Mouse (Mus musculus): ENCODE data around the gene Mrps25.

The Mrps25 gene

DNA sequence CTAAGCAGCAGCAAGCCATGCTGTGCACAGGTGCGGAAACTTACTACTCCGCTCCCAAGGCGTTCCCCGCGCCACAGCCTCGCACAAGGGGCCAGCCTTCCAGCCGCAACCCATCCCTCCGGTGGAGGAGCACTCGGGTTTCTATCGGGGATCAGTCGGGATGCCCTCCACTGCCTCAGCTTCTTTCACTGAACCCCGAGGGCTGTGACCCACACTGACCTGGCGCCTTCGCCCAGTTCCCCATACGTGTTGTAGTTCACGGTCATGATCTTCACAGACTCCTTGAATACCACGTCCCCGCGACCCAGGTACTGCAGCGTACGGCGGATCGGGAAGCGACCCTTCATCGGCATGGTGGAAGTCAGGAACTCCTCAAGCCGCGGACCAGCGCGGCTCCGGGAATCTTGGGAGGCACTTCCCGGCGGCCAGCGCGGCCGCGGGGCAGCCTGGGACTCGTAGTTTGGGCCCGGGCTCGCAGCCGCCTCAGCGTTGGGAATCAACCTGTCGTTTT, at the start of gene Mrps25:
Gene Mrps25, minus strand, starts transcription at position 413 of the 511 bp plus-strand sequence.
- DNase-seq (ENCODE audit: low spot score) = peak; percentile 53

DNA sequence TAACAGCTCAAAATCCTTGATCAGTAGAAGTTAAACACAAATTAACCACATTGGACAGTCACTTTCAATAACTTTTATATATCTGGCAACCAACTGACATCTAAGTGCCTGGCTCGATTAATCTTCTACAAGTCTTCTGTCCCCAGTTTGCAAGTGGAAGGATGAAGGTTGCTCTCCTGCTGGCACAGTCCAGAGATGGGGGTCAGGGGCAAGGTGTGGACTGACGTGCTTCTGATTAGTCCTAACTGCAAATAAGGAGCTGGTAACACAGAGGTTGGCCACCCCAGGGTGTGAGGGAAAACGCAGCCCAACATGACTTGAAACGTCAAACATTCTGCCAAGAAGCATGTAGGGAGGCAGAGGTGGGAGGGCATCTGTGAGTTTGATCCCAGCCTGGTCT, 47.9 kb upstream of the Mrps25 start:
- DNase-seq (ENCODE audit: low spot score) = no peak

DNA sequence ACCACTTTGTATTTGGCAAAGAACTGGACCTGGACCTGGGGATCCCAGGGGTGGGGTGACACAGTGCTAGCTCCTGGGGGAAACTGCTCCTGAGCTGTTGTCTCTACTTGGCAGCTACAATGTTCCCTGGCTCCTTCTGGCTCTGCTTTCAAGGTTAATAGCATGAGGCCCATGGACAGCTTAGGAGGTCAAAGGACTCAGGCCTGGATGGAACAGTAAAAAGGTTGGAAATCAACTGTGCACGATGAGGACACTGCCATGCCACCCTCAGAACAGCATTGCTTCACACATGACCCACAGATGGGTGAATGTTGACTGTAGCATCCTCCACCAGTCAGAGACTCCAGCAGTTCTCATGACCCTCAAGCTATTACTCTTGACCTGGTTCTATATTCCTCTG, 47.5 kb upstream of the Mrps25 start:
- DNase-seq (ENCODE audit: low spot score) = no peak

DNA sequence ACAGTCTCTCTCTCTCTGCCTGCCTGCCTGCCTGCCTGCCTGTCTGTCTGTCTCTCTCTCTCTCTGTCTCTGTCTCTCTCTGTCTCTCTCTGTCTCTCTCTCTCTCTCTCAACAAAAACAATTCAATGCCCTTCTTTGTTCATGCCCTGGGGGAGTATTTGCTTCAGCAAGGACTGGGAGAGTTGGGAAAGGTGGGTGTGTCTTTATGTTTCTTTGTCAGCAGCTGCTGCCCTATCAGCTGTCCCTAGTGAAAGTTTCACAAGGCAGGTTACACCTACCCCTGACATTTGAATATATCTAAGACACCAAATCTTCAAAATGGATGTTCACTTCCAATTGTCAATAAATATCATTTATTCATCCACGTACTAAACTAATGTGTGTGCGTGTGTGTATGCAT, 45.8 kb upstream of the Mrps25 start:
- no peak for DNase-seq (ENCODE audit: low spot score)

DNA sequence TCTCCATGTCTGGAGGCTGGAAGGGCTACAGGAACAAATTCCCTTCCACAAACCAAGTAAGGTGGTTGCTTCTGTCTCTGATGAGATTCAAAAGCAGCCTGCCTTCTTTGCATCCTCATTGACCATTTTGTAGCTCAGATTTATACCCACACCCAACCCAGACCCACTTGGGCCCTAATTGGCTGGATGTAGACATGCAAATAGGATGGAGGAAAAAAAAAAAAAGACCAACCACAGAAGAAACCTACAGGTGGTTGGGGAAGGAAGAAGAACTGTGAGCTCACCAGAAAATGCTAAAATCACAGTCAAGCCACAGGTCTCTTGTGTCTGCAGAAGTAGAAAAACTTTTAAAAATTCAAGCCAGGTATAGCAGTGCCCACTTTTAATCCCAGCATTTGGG, 45.3 kb upstream of the Mrps25 start:
- DNase-seq (ENCODE audit: low spot score) = no peak

DNA sequence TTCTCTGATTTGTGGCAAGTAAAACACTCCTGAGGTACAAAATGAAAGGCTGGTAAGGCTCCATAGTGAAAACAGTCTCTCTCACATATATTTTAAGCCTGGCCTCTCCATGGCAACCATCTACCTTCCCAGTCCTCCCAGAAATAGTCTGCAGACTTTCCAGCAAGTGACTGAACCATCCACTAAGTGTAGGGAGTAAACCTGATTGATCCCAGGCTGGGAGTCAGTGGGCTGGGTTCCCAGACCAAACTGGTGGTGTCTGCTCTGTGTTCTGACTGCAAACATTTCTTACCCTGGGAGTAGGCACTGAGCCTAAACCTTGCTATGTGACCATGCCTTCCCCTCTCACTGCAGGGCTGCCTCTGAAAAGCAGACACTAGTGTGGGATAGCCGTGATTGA, 41.1 kb upstream of the Mrps25 start:
- DNase-seq (ENCODE audit: low spot score) = no peak

DNA sequence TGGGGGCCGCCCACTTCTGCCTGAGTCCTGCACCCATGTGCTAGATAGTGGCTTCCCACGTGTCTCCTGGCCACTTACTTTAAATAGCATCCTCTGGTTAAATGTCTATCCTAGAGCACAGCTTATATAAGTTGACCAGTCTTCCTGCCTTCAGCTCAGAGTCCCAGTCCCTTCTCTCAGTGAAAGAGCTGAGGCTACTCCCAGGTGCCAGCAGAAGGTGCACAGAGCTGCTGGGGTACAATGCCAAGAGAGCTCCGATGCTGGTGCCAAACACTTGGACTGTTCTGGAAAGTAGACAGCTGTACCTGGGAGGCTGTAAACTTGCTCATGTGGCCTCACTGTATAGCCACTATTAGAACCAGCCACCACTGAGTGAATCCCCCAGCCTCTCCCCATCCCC, 38.2 kb upstream of the Mrps25 start:
- no peak for DNase-seq (ENCODE audit: low spot score)

DNA sequence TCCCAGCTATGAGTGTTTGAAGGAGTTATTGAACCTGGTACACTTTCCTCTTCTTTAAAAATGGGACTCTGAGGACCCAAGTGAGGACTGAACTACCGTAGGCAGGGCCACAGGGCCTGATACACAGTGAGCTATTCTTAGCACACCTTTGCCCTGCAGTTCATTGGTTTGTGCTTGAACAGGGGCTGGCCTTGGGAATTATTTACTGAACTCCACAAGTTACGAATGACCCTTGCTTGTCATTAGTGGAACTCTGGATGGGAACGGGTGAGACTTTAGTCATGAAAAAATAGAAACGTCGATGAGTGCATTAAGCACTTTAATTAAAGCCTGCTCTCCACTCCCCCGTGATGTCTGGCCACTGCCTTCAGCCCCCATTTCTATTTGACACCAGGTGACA, 37.8 kb upstream of the Mrps25 start:
- no peak for DNase-seq (ENCODE audit: low spot score)

DNA sequence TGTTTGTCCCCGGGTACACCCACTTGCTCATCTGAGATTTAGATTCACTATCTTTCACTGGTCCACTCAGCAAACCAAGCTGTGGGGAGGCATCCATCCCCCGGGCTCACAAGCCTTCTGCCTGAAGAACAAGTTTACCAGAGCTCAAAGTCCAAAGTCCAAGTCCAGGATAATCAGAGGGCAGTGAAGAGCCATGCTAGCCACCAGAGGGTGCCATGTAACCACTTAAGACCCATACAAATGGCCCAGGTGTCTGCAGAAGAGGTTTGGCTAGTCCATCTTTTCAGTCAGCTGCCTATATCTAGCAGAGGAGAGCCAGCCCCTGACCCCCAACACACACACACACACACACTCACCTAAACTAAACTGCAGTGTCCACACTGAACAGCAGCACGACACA, 35.6 kb upstream of the Mrps25 start:
- no peak for DNase-seq (ENCODE audit: low spot score)

DNA sequence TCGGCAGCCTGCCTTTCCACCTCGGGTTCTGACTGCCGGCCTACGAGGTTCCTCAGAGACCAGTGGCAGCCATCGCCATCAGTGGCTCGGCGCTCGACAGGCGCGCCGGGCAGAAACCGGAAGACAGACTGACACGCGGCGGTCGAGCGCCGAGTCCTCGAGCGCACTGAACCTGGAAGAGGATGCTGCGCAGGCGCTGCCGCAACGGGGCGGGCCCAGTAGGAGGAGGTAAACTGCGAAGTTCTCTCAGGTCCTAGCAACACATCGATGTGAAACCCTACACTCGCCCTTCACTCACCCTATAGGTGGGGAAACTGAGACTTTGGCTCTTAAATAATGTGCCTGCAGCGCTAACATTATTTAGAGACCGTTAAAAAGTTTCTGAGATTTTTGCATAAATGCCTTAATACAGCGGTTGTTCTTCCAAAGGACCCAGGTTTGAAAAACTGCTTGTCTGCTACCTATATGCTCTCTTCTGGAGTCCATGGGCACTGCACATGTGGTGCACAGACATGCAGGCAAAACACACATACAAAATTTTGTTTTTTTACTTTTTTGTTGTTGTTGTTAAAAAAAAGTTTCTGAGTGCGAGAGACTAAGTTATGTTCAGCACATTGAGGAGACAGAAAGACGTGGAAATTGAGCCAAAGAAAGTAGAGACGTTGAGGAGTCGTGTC, 31.1 kb upstream of the Mrps25 start, which contains the start of gene Rbsn:
Gene Rbsn, minus strand, starts transcription at position 153 of the 677 bp plus-strand sequence.
- DNase-seq (ENCODE audit: low spot score) = peak; percentile 82

DNA sequence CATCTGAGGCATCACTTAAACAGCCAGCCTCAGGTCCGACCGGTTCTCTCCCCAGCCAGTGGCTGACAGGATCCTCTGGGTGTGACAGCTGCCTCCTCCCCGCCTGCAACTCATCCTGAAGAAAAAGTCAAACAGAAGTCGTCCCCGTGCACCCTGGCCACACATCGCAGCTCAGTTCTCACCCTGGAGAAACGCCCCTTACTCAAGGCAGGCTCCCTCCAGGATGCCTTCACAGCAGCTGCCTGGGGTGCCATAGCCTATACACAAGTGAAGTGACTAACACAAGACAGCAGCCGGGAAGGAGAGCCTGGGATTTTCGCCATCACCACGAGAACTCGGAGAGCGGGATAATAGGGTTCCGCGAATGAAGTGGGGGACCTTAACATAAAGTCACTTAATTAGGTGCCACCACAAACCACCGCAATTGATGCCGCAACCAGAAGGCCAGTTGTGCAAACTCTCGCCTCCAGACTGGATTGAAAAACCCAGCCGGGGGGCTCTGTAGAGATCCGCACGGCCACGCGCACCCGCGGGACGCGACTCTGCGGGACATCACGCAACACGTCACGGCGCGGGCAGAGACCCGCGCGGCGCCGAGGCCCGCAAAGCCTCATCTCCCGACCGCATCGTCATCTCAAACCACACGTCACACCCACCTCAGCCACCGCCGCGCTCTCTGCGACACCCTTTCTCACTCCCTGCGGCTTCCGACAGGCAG, 30.4 kb upstream of the Mrps25 start:
- no peak for DNase-seq (ENCODE audit: low spot score)

DNA sequence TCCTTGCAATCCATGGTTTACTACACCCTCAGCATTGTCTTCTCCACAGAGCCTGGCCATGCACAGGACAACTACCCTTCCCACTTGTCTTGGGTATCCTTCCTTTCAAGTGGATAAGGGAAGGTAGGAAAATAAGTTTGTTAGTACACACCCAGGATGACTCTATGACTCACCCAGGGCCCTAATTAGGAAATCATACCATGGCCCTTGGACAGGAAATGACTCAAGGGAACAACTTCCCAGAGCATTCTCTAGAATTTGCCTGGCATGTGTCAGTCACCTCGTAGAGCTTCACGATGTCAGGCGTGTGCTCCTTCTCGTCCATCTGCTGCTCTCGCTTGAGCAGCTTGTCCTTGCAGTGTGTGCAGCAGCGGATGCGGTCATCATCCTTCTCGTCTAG, 15.6 kb upstream of the Mrps25 start:
- DNase-seq (ENCODE audit: low spot score) = no peak

DNA sequence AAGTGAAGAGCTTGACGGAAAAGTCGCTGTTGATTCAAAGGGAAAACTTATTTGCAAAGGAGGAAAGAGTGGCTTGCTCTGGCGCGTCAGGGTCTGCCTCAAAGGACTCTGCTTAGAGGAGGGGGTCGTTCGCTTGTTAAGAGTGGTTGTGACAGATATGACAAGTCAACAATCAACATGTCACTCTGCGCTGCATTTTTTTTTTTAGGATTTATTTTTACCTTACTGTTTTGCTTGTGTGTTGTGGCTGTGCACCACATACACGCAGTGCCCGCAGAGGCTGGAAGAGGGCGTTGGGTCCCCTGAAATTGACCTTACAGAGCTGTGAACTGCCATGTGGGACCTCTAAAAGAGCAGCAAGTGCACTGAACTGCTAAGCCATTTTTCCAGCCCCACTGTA, 345 bp upstream of the Mrps25 start:
- DNase-seq (ENCODE audit: low spot score) = no peak

DNA sequence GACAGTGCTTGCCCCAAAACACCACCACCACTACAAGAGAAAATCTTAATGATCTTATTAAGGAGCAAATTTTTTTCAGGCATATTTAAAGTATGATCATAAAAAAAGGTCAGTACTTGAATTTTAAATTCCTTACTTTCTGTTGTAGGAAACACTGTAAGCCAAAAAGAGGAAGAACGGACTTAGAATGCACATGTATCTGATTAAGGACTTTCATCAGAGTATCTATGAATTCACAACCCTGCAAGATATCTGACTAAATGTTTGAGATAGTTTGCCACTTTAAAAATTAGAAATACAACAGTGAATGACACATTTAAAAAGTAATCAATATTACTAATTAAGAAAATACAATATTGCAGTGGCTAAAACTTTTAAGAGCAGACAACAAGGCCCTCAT, 7.4 kb downstream of the Mrps25 start:
- no peak for DNase-seq (ENCODE audit: low spot score)

DNA sequence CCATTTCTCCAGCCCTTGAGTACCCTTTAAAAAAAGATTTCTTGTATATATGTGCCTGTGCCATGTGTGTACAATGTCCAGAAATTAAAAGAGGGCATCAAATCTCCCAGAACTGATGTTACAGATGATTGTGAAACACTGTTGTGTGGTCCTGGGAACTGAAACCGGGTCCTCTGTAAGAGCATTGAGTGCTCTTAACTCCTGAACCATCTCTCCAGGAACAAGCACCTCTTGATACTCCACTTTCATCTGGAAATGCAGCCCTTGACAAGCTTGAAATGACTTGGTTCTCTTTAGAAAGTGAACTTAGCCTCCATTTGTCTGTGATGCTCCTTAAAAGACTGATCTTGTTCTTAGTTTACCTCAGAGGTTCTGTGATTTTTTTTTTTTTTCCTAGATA, 21.1 kb downstream of the Mrps25 start:
- no peak for DNase-seq (ENCODE audit: low spot score)

DNA sequence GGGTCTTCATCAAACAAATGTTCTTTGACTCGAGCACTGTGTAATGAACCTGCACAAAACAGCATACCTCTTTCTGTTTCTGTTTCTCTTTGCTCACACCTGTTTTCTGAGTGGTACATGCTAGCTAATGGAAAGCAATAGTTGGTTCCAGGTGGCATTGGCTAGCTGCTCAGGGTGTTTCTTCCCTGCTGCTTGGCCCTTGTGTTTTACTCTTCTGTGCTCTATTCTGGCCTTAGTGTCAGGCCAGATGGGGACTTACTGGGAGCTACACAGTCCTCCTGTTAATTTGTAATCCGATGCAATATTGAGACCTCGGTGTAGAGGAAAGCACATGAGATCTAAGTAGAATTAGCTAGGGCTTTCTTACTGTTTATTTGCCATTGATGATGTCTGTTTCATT, 25.0 kb downstream of the Mrps25 start:
- DNase-seq (ENCODE audit: low spot score) = no peak

DNA sequence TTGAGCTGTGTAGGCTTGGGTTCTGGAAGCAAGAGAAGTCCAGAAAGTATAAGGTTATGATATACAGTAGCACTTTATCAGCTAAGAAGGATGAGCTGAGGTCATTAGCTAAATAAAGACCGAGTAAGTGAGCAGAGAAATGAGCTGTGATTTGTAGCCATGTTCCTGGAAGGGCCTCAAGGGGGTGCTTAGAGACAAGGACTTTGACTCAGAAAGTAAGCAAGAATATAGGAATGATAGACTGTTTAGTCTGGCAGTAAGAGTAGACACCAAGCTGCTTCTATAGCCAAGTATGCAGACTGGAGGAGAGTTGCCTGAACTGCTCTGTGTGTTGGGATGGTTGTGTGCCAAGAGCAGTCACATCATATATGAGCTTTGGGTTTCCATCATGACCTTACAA, 30.1 kb downstream of the Mrps25 start:
- no peak for DNase-seq (ENCODE audit: low spot score)

DNA sequence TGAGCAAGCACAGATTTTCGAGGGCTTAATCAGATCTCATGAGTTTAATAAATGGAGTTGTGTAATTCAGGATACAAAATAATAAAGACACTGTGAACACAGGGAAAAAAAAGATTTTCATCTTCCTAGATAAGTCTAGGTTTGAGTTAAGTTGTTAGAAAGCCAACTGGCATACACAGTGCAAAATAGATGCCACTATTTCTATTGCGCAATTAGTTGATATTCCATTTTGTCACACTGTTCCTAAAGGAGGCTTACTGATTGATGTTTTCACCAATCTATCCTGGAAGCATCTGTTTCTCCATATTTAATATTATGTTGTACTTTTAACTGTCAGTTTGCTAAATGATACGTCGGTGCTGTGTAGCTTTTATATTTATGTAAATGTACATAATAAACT, 38.0 kb downstream of the Mrps25 start:
- no peak for DNase-seq (ENCODE audit: low spot score)

DNA sequence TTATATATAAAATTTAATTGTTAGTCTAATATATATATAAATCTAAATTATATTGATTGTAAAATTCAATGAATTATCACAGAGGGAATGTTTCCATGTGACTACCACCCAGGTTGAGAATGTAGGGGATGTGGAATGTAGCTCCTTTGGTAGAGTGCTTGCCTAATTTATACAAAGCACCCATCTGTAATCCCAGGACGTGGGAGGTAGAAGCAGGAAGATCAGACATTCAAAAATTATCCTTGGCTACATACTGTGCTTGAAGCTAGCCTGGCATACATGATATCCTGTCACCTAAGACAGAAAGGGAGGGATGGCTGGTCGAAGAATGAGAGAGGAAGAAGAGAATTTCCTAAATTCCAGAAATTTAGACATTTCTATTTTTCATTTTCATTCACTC, 47.5 kb downstream of the Mrps25 start:
- peak; percentile 36 for DNase-seq (ENCODE audit: low spot score)

DNA sequence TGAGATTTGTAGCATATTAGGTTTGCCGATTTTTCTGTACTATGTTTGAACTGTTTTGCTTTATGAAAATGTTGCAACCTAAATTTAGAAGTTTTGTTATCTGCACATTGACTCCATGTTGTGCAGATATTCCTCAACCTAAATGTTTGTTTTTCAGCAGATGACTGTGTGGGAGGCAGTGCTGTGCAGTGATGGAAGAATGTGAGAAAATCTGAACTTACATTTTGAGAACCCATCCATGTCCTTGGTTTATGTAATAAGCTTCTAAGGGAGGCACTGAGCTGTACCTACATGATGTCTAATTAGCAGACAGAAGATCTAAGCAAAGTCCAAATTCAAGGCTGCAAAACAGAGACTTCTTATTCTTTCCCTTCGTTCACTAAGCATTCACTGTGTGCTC, 50.2 kb downstream of the Mrps25 start:
- peak; percentile 23 for DNase-seq (ENCODE audit: low spot score)

DNA sequence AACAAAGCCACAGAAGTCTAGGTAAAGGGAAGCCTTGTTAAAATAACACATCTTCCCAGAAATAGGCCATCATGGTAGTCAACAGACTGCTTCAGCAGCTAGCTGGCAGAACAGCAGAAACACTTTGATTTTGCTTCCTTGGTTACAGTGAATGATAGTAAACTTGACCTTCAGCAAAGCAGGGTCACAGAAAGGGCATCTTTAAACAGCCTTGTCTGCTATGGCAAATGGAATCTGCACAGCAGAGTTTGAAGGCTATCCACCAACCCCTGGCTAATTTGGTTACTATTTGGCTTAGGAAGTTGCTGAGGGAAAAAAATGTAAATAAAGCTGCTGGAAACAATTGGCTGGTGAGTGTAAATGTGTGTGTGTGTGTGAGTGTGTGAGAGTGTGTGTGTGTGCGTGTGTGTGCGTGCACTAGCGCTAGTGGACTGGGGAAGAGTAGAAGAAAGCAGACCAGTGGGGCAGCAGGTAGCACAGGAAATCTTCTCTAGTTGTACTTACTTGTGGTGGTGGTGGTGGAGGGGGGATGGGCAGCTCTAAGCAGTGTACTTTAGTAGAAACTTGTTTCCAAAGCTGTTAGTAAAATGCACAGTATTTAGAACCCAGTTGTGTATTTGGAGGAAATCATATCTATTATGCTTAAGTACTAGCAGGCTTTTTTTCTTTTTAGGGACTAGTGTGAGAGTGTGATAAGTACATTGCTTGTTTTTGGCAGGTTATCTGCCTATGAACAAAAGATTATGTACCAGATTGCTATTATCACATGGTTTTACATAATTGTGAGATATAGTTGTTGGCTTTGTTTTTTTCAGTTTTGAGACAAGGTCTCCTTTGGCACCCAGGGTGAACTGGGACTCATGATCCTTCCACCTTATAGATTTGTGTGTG, 51.6 kb downstream of the Mrps25 start:
- no peak for DNase-seq (ENCODE audit: low spot score)

DNA sequence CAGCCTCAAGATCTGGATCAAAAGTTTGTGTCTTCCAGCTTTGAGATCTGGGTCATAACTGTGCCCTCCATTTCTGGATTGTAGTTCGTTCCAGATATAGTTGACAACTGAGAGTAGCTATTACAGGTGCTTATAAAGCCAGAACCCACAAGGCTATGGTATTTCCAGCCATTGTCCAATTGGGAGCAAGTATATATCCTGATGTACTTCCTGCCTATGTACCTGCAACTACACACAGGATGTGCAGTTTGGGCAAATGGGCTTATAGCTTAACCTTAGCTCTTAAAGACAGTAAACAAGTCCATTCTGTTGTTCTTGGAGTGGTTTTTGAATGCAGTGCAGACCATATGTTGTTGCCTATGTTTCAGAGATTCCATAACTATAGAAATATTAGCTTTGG, 52.4 kb downstream of the Mrps25 start:
- no peak for DNase-seq (ENCODE audit: low spot score)
